Mouse (Mus musculus) brain, embryonic 14.5 days (tissue): ENCODE measurements at regions not wholly inside any gene's neighbourhood (a gene's known extent, or its start where the extent isn't known, plus 50 kb on each side); places are given as distances from the start of the nearest gene placed in this dataset.

ENCODE experiments used
- CTCF ChIP-seq: fragments of 200-500 bp; IDR thresholded peaks from 2 replicates; pipeline ENCODE4 v1.5.1; 2012; ENCODE audit warnings: inconsistent platforms, mild to moderate bottlenecking, moderate library complexity, borderline replicate concordance; ENCODE audit not compliant: insufficient read depth, insufficient read length; ENCODE audit errors: extremely low read depth
- POLR2A ChIP-seq: fragments of 200-500 bp; IDR thresholded peaks from 2 replicates; pipeline ENCODE4 v1.6.1; 2012; ENCODE audit warnings: mild to moderate bottlenecking, inconsistent platforms, borderline replicate concordance; ENCODE audit not compliant: poor library complexity, insufficient read depth, insufficient read length, severe bottlenecking; ENCODE audit errors: extremely low read depth

DNA sequence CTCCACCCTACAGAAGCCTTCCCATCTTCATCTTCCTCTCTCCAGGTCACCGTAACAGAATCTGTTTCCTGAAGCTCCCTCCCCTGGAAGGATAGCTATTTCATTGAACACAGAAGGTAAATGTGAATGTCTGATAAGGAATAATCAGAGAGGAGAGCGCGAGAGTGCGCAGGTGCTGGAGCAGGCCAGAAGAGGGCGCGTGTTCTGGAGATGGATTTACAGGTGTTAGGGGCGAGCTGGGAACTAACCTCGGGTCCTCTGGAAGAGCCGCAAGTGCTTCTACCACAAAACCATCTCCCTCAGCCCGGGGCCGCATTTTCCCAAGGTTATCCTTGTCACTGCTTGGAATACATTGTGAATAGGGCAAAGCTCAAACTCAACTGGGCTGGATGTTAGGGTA is 112.8 kb downstream of the Tfap2c start:
- TF ChIP-seq CTCF (peak; percentile 28; the same call in 1 of the 2 replicates), POLR2A (no peak)
